Mouse (Mus musculus) small intestine, adult 2 months (tissue): ENCODE measurements around the gene Defb25.

Experiments used
- CTCF ChIP-seq: fragments of 200-500 bp; IDR thresholded peaks from 2 replicates; pipeline ENCODE4 v1.5.1; 2012; ENCODE audit warnings: low read depth, mild to moderate bottlenecking, control low read depth, inconsistent platforms, low read length, moderate library complexity, mixed read lengths; ENCODE audit not compliant: insufficient replicate concordance, insufficient read length; ENCODE audit errors: extremely low read depth
- POLR2A ChIP-seq: fragments of 200-500 bp; IDR thresholded peaks from 2 replicates; pipeline ENCODE4 v1.6.1; 2012; ENCODE audit warnings: low read depth, mild to moderate bottlenecking, control low read depth, inconsistent platforms, low read length, moderate library complexity

- TF ChIP-seq CTCF (no peak), POLR2A (no peak)
Observed at GRCm38 (mm10) chr2:152672166-152672565, 49.3 kb upstream of the Defb25 start.
